Comparison of ENCODE assay signal across 24 mouse cellular contexts in genomic region chr6:17947130-17947831, GRCm38 (mm10).
A peak's percentile ranks its signal among the peaks of the same experiment; 100 is the strongest.
DNase-seq lines count a peak whose midpoint lies in the region; ATAC-seq and TF ChIP-seq lines count a peak whose summit lies in the region.
"Had no signal": no experiment of that assay in that cellular context is flagged by ENCODE, and none has a peak within 500 bp of the region (broad histone marks: within the 10 kb centered on the region; RNA-seq: fewer than 3 reads in every experiment).

No protein-coding gene starts in this region.

- TF ChIP-seq CTCF in CH12.LX (conservative IDR thresholded peaks at IDR 0.05 in 1 of 2, IDR thresholded peaks at IDR 0.05 in 1 of 2; ENCODE audit: low read depth in 2 of 2, low read length in 2 of 2) (no peak), MEL (IDR thresholded peaks at IDR 0.05 in 2 of 3, conservative IDR thresholded peaks at IDR 0.05 in 1 of 3; ENCODE audit: control insufficient read depth in 1 of 3, insufficient read depth in 1 of 3, low read depth in 2 of 3, low read length in 3 of 3, poor library complexity in 1 of 3, severe bottlenecking in 1 of 3) (no peak)

- dilution Hi-C loops in CH12.LX (cut with MboI; ENCODE audit: extremely low pct_ligation_motif_present, extremely low pct_unique_long_range_greater_than_20kb, low sequenced_read_pairs), result no loop called here

- TF ChIP-seq RAD21 in CH12.LX (IDR thresholded peaks at IDR 0.05; ENCODE audit: low read depth, low read length) (no peak), MEL (IDR thresholded peaks at IDR 0.05; ENCODE audit: low read depth, low read length) (no peak)

- peak; percentile 60 to 80 for ATAC-seq in hematopoietic stem cell, adult 5-6 weeks (replicated peaks in 1 of 2; ENCODE audit: insufficient read depth in 1 of 2, low FRiP score in 2 of 2, low TSS enrichment in 1 of 2, low read depth in 1 of 2, poor library complexity in 2 of 2, severe bottlenecking in 2 of 2)
- ATAC-seq in kidney, embryonic 16.5 days (ENCODE audit: low FRiP score, low TSS enrichment), result no peak
- ATAC-seq: CD4-positive, CD25-positive, alpha-beta regulatory T cell, adult 4 months; forebrain, embryonic 14.5 days; hindbrain, embryonic 16.5 days; inflammation-experienced regulatory T-cells, adult 6 months; intestine, postnatal 0 days had no signal

- H3K9ac ChIP-seq in CH12.LX (ENCODE audit: insufficient read depth, low read depth) (no peak overlapping the region), MEL (ENCODE audit: control insufficient read depth, low read depth, low read length, poor library complexity, severe bottlenecking) (no peak overlapping the region)
- H3K9ac ChIP-seq in kidney, embryonic 16.5 days (replicated peaks; ENCODE audit: low read length), result no peak overlapping the region
- H3K9ac ChIP-seq: hindbrain, embryonic 12.5 days had no signal

- no peak overlapping the region for H3K4me2 ChIP-seq in CH12.LX (ENCODE audit: insufficient read depth, low read depth, poor library complexity, severe bottlenecking)
- H3K4me2 ChIP-seq in kidney, embryonic 16.5 days (replicated peaks; ENCODE audit: low read depth, low read length), result no peak overlapping the region
- H3K4me2 ChIP-seq: hindbrain, embryonic 12.5 days had no signal

- H3K9me3 ChIP-seq in CH12.LX (replicated peaks; ENCODE audit: low read length) (no peaks in the 10 kb centered on the region), MEL (replicated peaks; ENCODE audit: insufficient read depth, low read length) (no peaks in the 10 kb centered on the region)
- H3K9me3 ChIP-seq in kidney, embryonic 16.5 days (ENCODE audit: low read length), result no peaks in the 10 kb centered on the region
- H3K9me3 ChIP-seq: embryonic facial prominence, embryonic 10.5 days; forebrain, embryonic 10.5 days; heart, embryonic 10.5 days; hindbrain, embryonic 12.5 days had no signal

- H3K4me1 ChIP-seq in CH12.LX (ENCODE audit: control insufficient read depth in 1 of 2, insufficient read depth in 2 of 2) (peaks cover 2 to 8% of the 10 kb centered on the region in 2 experiments; a peak in 2 of 4 replicates), MEL (ENCODE audit: control insufficient read depth in 1 of 2, insufficient read depth in 2 of 2, low read length in 2 of 2) (peaks cover 0 to 11% of the 10 kb centered on the region in 2 experiments; a peak in 3 of 4 replicates)
- H3K4me1 ChIP-seq in kidney, embryonic 16.5 days (ENCODE audit: insufficient read depth, low read length), result 0 out of 2 replicates have a peak, but pooled peaks cover 1% of the 10 kb centered on the region
- H3K4me1 ChIP-seq: forebrain, embryonic 10.5 days had no signal

- no peak overlapping the region for H3K4me3 ChIP-seq in CH12.LX (replicated peaks in 1 of 3; ENCODE audit: low read depth in 2 of 3, low read length in 2 of 3, poor library complexity in 1 of 3)
- H3K4me3 ChIP-seq in MEL (ENCODE audit: control insufficient read depth in 1 of 2, insufficient read depth in 1 of 2, low read depth in 2 of 2, low read length in 2 of 2), result no peak overlapping the region
- H3K4me3 ChIP-seq in kidney, embryonic 16.5 days (ENCODE audit: low read length), result no peak overlapping the region
- H3K4me3 ChIP-seq: embryonic facial prominence, embryonic 10.5 days; erythroblast, embryonic 14.5 days; forebrain, embryonic 10.5 days; gastrocnemius, adult 2 months; heart, embryonic 10.5 days; hindbrain, embryonic 12.5 days had no signal

- no peak overlapping the region for H3K27ac ChIP-seq in CH12.LX (ENCODE audit: insufficient read depth, low read depth)
- H3K27ac ChIP-seq in MEL (ENCODE audit: control insufficient read depth, low read depth, low read length), result no peak overlapping the region
- no peak overlapping the region for H3K27ac ChIP-seq in kidney, embryonic 16.5 days (ENCODE audit: low read length)
- H3K27ac ChIP-seq: embryonic facial prominence, embryonic 10.5 days; forebrain, embryonic 10.5 days; gastrocnemius, adult 2 months; hindbrain, embryonic 12.5 days had no signal

- no peaks in the 10 kb centered on the region for H3K27me3 ChIP-seq in CH12.LX (replicated peaks)
- H3K27me3 ChIP-seq in MEL (ENCODE audit: control insufficient read depth in 1 of 2, insufficient read depth in 2 of 2, low read length in 2 of 2), result no peaks in the 10 kb centered on the region
- no peaks in the 10 kb centered on the region for H3K27me3 ChIP-seq in kidney, embryonic 16.5 days (ENCODE audit: insufficient read depth, low read length)
- H3K27me3 ChIP-seq: hindbrain, embryonic 12.5 days had no signal

- in situ Hi-C loops in CH12.LX (cut with MboI; ENCODE audit: low pct_ligation_motif_present, low pct_unique_long_range_greater_than_20kb, low sequenced_read_pairs), result no loop called here

- TF ChIP-seq POLR2A in CH12.LX (IDR thresholded peaks at IDR 0.05; ENCODE audit: low read depth, low read length) (no peak), MEL (IDR thresholded peaks at IDR 0.05; ENCODE audit: control insufficient read depth in 1 of 2, insufficient read depth in 1 of 2, low read depth in 1 of 2, low read length in 2 of 2, poor library complexity in 1 of 2) (no peak)

- no peak for TF ChIP-seq EP300 in CH12.LX (IDR thresholded peaks at IDR 0.05; ENCODE audit: low read length)
- TF ChIP-seq EP300 in MEL (IDR thresholded peaks at IDR 0.05; ENCODE audit: low read depth in 1 of 2, low read length in 2 of 2), result peak in 1 of 2 experiments; percentile 17; a peak in 1 of 4 replicates

- H3K79me2 ChIP-seq in CH12.LX (replicated peaks; ENCODE audit: control insufficient read depth, extremely low read depth, insufficient read depth, poor library complexity, severe bottlenecking) (no peaks in the 10 kb centered on the region), MEL (ENCODE audit: control insufficient read depth, insufficient read depth, low read length, poor library complexity) (no peaks in the 10 kb centered on the region)

- H3K36me3 ChIP-seq in CH12.LX (replicated peaks in 1 of 2; ENCODE audit: control insufficient read depth in 1 of 2, insufficient read depth in 1 of 2, low read length in 1 of 2), result peaks cover 0 to 14% of the 10 kb centered on the region in 2 experiments
- peaks cover 0 to 5% of the 10 kb centered on the region in 2 experiments; a peak in 1 of 4 replicates for H3K36me3 ChIP-seq in MEL (ENCODE audit: control insufficient read depth in 1 of 2, insufficient read depth in 2 of 2, low read length in 2 of 2)
- H3K36me3 ChIP-seq in kidney, embryonic 16.5 days (ENCODE audit: insufficient read depth, low read length), result no peaks in the 10 kb centered on the region
- H3K36me3 ChIP-seq: embryonic facial prominence, embryonic 10.5 days; forebrain, embryonic 10.5 days; heart, embryonic 10.5 days; hindbrain, embryonic 12.5 days had no signal

- DNase-seq in CH12.LX (ENCODE audit: extremely low read depth) (no peak), MEL (ENCODE audit: low read depth, low spot score) (peak; percentile 48)
- DNase-seq in retina, embryonic 14.5 days (ENCODE audit: low spot score), result no peak
- DNase-seq in adrenal gland, adult 18-20 months (ENCODE audit: low spot score in 2 of 2), result no peak
- DNase-seq: adrenal gland, postnatal 14 days; B cell, adult 2 months; cerebellum, adult 11-12 months; cerebellum, adult 9-10 months; cerebellum, postnatal 25 days; gastrocnemius, adult 2 months; gastrocnemius, postnatal 25 days; heart, postnatal 36 days had no signal

- 72% methylated on average over 11 of the region's 11 CpGs for WGBS in kidney, embryonic 16.5 days

TF ChIP-seq in CH12.LX, 34 proteins besides CTCF, POLR2A, EP300 and RAD21:
- TF ChIP-seq JUN (IDR thresholded peaks at IDR 0.05; ENCODE audit: insufficient read depth, low read depth, low read length), result no peak
- TF ChIP-seq BHLHE40 (IDR thresholded peaks at IDR 0.05; ENCODE audit: low read depth, low read length), result peak; percentile 61
TF ChIP-seq in CH12.LX: peak in this region for 1.

TF ChIP-seq in MEL, 35 proteins besides CTCF, POLR2A, EP300 and RAD21:
- TF ChIP-seq GATA1 (IDR thresholded peaks at IDR 0.05; ENCODE audit: low read depth, low read length) (peak; percentile 26; the same call in 1 of the 2 replicates), BHLHE40 (IDR thresholded peaks at IDR 0.05; ENCODE audit: borderline replicate concordance, low read depth, low read length) (peak; percentile 61; the same call in 1 of the 2 replicates), POLR2AphosphoS2 (IDR thresholded peaks at IDR 0.05; ENCODE audit: low read length) (no peak)
TF ChIP-seq in MEL: peak in this region for 2.

Comparison
In these comparisons a context has a peak if more than half of its experiments do, and no peak if none do; other contexts are left out.
1. Of the 35 proteins assayed by ChIP-seq in both MEL and CH12.LX: peak only in MEL: none; only in CH12.LX: none; in both: BHLHE40; in neither: 33; mixed calls (peak in some experiments, not most) for 1.